Mouse (Mus musculus) lung, postnatal 0 days (tissue): ENCODE measurements around the gene 5430427O19Rik. TPM values are rescaled to one million over a fixed set of nuclear protein-coding genes. Genes with fewer than 3 reads are reported as not detected.

Experiments
- ATAC-seq: fragments of 200-750 bp; cut with Nextera tagmentation; 2 replicates; pipeline ENCODE4 v1.8.0; 2017; ENCODE audit warnings: moderate library complexity
- DNase-seq: peaks from one replicate; pipeline ENCODE4 v3.0.0-alpha.2; 2016; ENCODE audit warnings: low spot score
- H3K27ac ChIP-seq: fragments of 300-500 bp; sonication (generic); 2 replicates; pipeline ENCODE4 v1.5.1; 2014; ENCODE audit warnings: antibody characterized with exemption, mild to moderate bottlenecking, low read length, mixed read lengths
- H3K27me3 ChIP-seq: fragments of 300-500 bp; sonication (generic); replicated peaks from 2 replicates; pipeline ENCODE4 v1.6.1; 2014; ENCODE audit warnings: low read length, mixed read lengths; ENCODE audit not compliant: insufficient read depth
- H3K36me3 ChIP-seq: fragments of 300-500 bp; sonication (generic); 2 replicates; pipeline ENCODE4 v1.6.1; 2014; ENCODE audit warnings: low read length, mixed read lengths; ENCODE audit not compliant: insufficient read depth
- H3K4me1 ChIP-seq: fragments of 300-500 bp; sonication (generic); 2 replicates; pipeline ENCODE4 v1.6.1; 2014; ENCODE audit warnings: antibody characterized with exemption, low read depth, low read length, mixed read lengths; ENCODE audit not compliant: insufficient read depth
- H3K4me2 ChIP-seq: fragments of 300-500 bp; sonication (generic); replicated peaks from 2 replicates; pipeline ENCODE4 v1.6.1; 2014; ENCODE audit warnings: low read depth, mild to moderate bottlenecking, low read length, moderate library complexity, mixed read lengths
- H3K4me3 ChIP-seq: fragments of 300-500 bp; sonication (generic); 2 replicates; pipeline ENCODE4 v1.5.1; 2014; ENCODE audit warnings: low read depth, low read length
- H3K9ac ChIP-seq: fragments of 300-500 bp; sonication (generic); replicated peaks from 2 replicates; pipeline ENCODE4 v1.6.1; 2014; ENCODE audit warnings: low read depth, mild to moderate bottlenecking
- H3K9me3 ChIP-seq: fragments of 300-500 bp; sonication (generic); 2 replicates; pipeline ENCODE4 v1.6.1; 2016; ENCODE audit warnings: low read length, mixed read lengths
- CTCF ChIP-seq: IDR thresholded peaks from 2 replicates; pipeline ENCODE4 v1.5.1; 2016; ENCODE audit warnings: antibody characterized with exemption, mild to moderate bottlenecking
- EP300 ChIP-seq: IDR thresholded peaks from 2 replicates; pipeline ENCODE4 v1.6.1; 2016; ENCODE audit warnings: antibody characterized with exemption, mild to moderate bottlenecking, control low read depth
- WGBS: fragments of 180-500 bp; shearing (Covaris S2); extraction: QIAGEN DNeasy Blood & Tissue Kit; methylation state at CpG from one replicate; pipeline ENCODE4 v1.1.7; 2014; 5-methylcytosine and 5-hydroxymethylcytosine counted together
- polyA plus RNA-seq: library from polyadenylated mRNA; unstranded; fragments of >200 nt; fragmentation: Nextera tagmentation; extraction: Ambion mirVana; gene quantifications from 2 replicates; pipeline ENCODE4 v1.2.1, GENCODE M21; 2015

5430427O19Rik gene
- polyA plus RNA-seq, 1 experiment from 2014 or later, result 0.53 TPM

- no peak for TF ChIP-seq EP300
- peak; percentile 67 for TF ChIP-seq CTCF
- WGBS, result 51% methylated on average over 7 of the region's 7 CpGs
- DNase-seq (peak; percentile 56), ATAC-seq (no peak)
- Histone ChIP-seq H3K9ac (no peak overlapping the region), H3K4me2 (no peak overlapping the region), H3K27ac (no peak overlapping the region), H3K4me1 (no peaks in the 10 kb centered on the region), H3K9me3 (no peaks in the 10 kb centered on the region), H3K27me3 (no peaks in the 10 kb centered on the region), H3K36me3 (no peaks in the 10 kb centered on the region), H3K4me3 (no peak overlapping the region)
Observed at GRCm38 (mm10) chrX:85879198-85879977, 9.2 kb downstream of the 5430427O19Rik start.

- ATAC-seq, result no peak
- Histone ChIP-seq H3K27me3 (no peaks in the 10 kb centered on the region), H3K4me3 (no peak overlapping the region), H3K4me2 (no peak overlapping the region), H3K4me1 (no peaks in the 10 kb centered on the region), H3K36me3 (no peaks in the 10 kb centered on the region), H3K9me3 (no peaks in the 10 kb centered on the region), H3K27ac (no peak overlapping the region), H3K9ac (no peak overlapping the region)
- DNase-seq, result no peak
- 18% methylated on average over 5 of the region's 5 CpGs for WGBS
- TF ChIP-seq EP300, result no peak
- no peak for TF ChIP-seq CTCF
Observed at GRCm38 (mm10) chrX:85886651-85887050, 16.5 kb downstream of the 5430427O19Rik start.

GRCm38 (mm10) chrX:85901195-85901594 lies 31.0 kb downstream of the 5430427O19Rik start:
- ATAC-seq (no peak), DNase-seq (no peak)
- Histone ChIP-seq H3K4me1 (no peaks in the 10 kb centered on the region), H3K4me3 (no peak overlapping the region), H3K27ac (no peak overlapping the region), H3K36me3 (no peaks in the 10 kb centered on the region), H3K4me2 (no peak overlapping the region), H3K9ac (no peak overlapping the region), H3K9me3 (no peaks in the 10 kb centered on the region), H3K27me3 (no peaks in the 10 kb centered on the region)
- TF ChIP-seq EP300 (no peak), CTCF (no peak)
- WGBS, result 38% methylated on average over 1 of the region's 1 CpGs

- H3K9ac ChIP-seq, result no peak overlapping the region
- ATAC-seq (peak; percentile 49; the same call in 1 of the 2 replicates), DNase-seq (peak; percentile 34)
- no peak overlapping the region for H3K4me3 ChIP-seq
- TF ChIP-seq EP300 (no peak), CTCF (peak; percentile 64)
- 27% methylated on average over 3 of the region's 3 CpGs for WGBS
- no peaks in the 10 kb centered on the region for H3K9me3 ChIP-seq
- no peaks in the 10 kb centered on the region for H3K4me1 ChIP-seq
- H3K36me3 ChIP-seq, result no peaks in the 10 kb centered on the region
- no peaks in the 10 kb centered on the region for H3K27me3 ChIP-seq
- no peak overlapping the region for H3K4me2 ChIP-seq
- no peak overlapping the region for H3K27ac ChIP-seq
Observed at GRCm38 (mm10) chrX:85919034-85919433, 48.9 kb downstream of the 5430427O19Rik start.

GRCm38 (mm10) chrX:85932991-85933390 lies 62.8 kb downstream of the 5430427O19Rik start:
- DNase-seq, result peak; percentile 44
- ATAC-seq, result no peak
- Histone ChIP-seq H3K36me3 (no peaks in the 10 kb centered on the region), H3K27ac (no peak overlapping the region), H3K9me3 (no peaks in the 10 kb centered on the region), H3K4me2 (no peak overlapping the region), H3K9ac (no peak overlapping the region), H3K27me3 (no peaks in the 10 kb centered on the region), H3K4me3 (no peak overlapping the region), H3K4me1 (no peaks in the 10 kb centered on the region)
- 2% methylated on average over 2 of the region's 2 CpGs for WGBS
- TF ChIP-seq EP300 (no peak), CTCF (peak; percentile 41)

Other genes starting within 250 kb of the 5430427O19Rik start
- 8.7 and 11.5 TPM in 2 replicates for gene Gk, start 93.5 kb upstream of the 5430427O19Rik start, polyA plus RNA-seq
- gene Samt3, start 173.8 kb downstream of the 5430427O19Rik start, polyA plus RNA-seq, result not detected in 2 replicates